Mouse (Mus musculus) forebrain, embryonic 10.5 days (tissue): Measurements from ENCODE around the gene Ptgdr2. TPM values are rescaled to one million over a fixed set of nuclear protein-coding genes. Genes with fewer than 3 reads are reported as not detected.

Experiments
- DNase-seq: peaks from one replicate; pipeline ENCODE4 v3.0.0-alpha.2; 2017; ENCODE audit warnings: low spot score; ENCODE audit errors: extremely low spot score
- H3K27ac ChIP-seq: fragments of 300-500 bp; sonication (generic); 2 replicates; pipeline ENCODE4 v1.5.1; 2016; ENCODE audit warnings: mild to moderate bottlenecking
- H3K27me3 ChIP-seq: fragments of 300-500 bp; sonication (generic); 2 replicates; pipeline ENCODE4 v1.6.1; 2016; ENCODE audit warnings: mild to moderate bottlenecking; ENCODE audit not compliant: poor library complexity, severe bottlenecking
- H3K36me3 ChIP-seq: fragments of 300-500 bp; sonication (generic); replicated peaks from 2 replicates; pipeline ENCODE4 v1.6.1; 2016; ENCODE audit warnings: mild to moderate bottlenecking, moderate library complexity
- H3K4me1 ChIP-seq: fragments of 300-500 bp; sonication (generic); 2 replicates; pipeline ENCODE4 v1.6.1; 2016
- H3K4me3 ChIP-seq: fragments of 300-500 bp; sonication (generic); 2 replicates; pipeline ENCODE4 v1.5.1; 2016; ENCODE audit warnings: mild to moderate bottlenecking, moderate library complexity
- H3K9me3 ChIP-seq: fragments of 300-500 bp; sonication (generic); 2 replicates; pipeline ENCODE4 v1.6.1; 2016; ENCODE audit warnings: mild to moderate bottlenecking, moderate library complexity
- WGBS: fragments of 180-500 bp; shearing (Covaris S2); methylation state at CpG from one replicate; pipeline ENCODE4 v1.1.7; 2016; 5-methylcytosine and 5-hydroxymethylcytosine counted together
- polyA plus RNA-seq: library from polyadenylated mRNA; unstranded; fragments of >200 nt; fragmentation: Nextera tagmentation; extraction: Ambion mirVana; gene quantifications from 2 replicates; pipeline ENCODE4 v1.2.1, GENCODE M21; 2016

Gene Ptgdr2
- 0.06 and 0.09 TPM in 2 replicates for polyA plus RNA-seq

DNA sequence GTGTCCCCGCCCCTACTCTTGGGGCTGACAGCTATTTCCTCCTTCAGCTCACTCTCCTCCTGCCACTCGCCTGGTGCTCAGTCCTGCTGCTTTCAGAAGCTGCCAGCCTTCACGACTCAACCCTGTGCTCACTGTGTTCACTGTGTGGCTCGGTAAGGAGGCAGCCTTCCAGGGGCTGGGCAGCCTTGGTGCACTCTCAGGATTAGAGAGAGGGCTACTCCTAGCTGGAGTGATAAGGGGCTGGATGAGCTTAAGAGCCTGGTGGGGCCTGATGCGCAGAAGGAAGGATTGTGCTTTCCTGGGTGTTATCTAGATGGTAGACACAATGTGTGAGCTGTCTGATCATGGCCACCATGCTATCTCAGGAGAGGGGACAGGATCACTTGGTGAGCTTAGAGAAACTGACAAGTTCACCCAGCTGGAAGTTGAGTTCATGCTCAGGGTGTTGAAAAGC, at the start of gene Ptgdr2:
TSS of gene Ptgdr2 (plus strand) at position 51 of the 454 bp plus-strand sequence.
- Histone ChIP-seq H3K4me3 (no peak within 1 kb of the TSS), H3K27ac (no peak within 1 kb of the TSS), H3K27me3 (peaks cover 26% of the 10 kb centered on the region), H3K9me3 (no peaks in the 10 kb centered on the region; the same call in 1 of the 2 replicates), H3K36me3 (peaks cover 9% of the 10 kb centered on the region), H3K4me1 (peaks cover 30% of the 10 kb centered on the region)
- WGBS, result 60% methylated on average over 5 of the region's 5 CpGs
- no peak for DNase-seq

DNA sequence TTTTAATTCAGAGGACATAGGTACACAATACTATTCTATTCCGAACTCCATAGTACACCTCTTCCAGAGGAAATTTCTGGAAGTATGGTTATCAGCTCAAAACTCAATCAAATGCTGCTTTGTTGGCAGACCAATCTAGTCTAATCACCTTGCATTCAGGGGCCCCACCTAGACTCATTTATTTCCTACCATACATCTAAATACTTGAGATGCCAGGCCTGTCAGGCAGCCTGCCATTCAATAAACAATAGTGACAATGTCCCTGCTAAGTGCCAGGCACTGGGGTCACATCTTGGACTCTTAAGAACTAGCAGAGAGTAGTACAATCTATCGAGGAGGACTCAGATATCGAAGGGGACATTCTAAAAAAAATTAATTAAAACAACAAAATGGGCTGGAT, 44.8 kb upstream of the Ptgdr2 start:
- Histone ChIP-seq H3K36me3 (peaks cover 3% of the 10 kb centered on the region), H3K4me3 (no peak overlapping the region), H3K9me3 (no peaks in the 10 kb centered on the region), H3K27me3 (no peaks in the 10 kb centered on the region), H3K4me1 (peaks cover 15% of the 10 kb centered on the region), H3K27ac (no peak overlapping the region)
- no peak for DNase-seq
- 93% methylated on average over 3 of the region's 3 CpGs for WGBS

DNA sequence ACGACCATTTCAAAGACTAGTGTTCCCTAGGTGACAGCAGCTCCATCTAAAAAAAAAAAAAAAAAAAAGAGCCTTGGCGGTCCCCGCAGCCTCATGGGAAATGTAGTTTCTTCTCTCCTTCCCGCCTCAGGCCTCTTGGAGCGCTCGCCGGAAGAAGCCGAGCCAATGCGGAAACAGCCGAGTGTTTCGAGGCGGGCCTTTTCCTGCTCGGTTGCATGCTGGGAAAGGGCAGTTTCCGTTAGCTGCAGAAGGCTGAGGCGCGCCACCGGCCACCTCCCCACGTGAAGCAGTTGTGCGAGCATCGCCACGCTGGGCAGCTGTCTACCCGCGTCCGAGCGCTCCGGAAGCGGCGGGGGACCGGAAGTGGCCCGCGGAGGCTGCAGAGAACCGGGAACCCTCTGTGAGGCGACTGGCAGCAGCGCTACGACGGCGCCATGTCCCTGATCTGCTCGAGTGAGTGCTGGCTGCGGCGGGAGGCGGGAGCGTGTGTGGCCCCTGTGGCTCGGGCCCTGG, 41.9 kb upstream of the Ptgdr2 start, which contains the start of gene Prpf19:
TSS of gene Prpf19 (plus strand) at position 216 of the 513 bp plus-strand sequence.
- H3K4me3 ChIP-seq, result peak within 1 kb of the TSS; percentile 93
- peaks cover 32% of the 10 kb centered on the region for H3K36me3 ChIP-seq
- H3K27ac ChIP-seq, result peak within 1 kb of the TSS; percentile 95
- H3K9me3 ChIP-seq, result no peaks in the 10 kb centered on the region
- peak; percentile 98 for DNase-seq
- H3K4me1 ChIP-seq, result peaks cover 19% of the 10 kb centered on the region
- under 1% methylated on average over 43 of the region's 43 CpGs for WGBS
- H3K27me3 ChIP-seq, result no peaks in the 10 kb centered on the region

DNA sequence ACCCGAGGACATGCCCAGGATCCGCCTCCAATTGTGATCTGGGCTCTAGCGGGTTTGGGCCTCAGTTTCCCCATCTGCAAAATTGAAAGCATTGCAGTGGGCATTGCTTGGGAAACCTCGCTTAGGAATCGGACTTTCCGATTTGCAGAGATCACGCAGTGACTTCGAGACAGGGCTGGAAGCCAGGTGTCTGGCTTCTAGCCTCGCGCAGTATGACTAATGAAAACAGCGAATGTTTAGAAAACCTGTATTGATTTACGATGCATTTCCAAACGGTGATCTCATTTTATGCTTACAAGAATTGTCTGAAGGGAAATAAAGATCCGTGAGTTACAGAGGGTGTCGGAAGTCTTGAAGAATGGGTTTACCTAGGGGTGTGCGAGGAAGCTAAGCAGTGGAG, 41.3 kb upstream of the Ptgdr2 start:
- Histone ChIP-seq H3K4me1 (peaks cover 19% of the 10 kb centered on the region), H3K27ac (peak overlapping the region; percentile 95), H3K9me3 (no peaks in the 10 kb centered on the region), H3K4me3 (peak overlapping the region; percentile 93), H3K27me3 (no peaks in the 10 kb centered on the region), H3K36me3 (peaks cover 38% of the 10 kb centered on the region)
- WGBS, result 3% methylated on average over 16 of the region's 16 CpGs
- no peak for DNase-seq

DNA sequence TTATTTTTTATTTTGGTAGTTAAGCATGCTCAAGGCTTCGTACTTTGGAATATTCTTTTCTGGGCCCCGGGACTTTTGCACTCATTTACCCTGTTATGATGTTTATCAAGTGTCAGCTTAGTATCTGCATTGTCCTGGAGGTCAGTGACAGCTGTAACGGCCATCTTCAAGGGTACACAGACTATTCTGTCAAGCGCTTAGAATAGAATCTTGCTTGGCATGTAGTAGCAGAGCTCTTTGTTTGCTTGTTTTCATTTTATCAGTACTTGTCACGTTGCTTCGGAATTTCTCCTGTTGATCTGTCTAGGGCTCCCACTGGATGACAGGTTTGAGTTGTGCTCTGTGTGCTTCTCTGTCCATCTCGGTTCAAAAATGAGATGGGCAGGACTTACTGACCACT, 40.1 kb upstream of the Ptgdr2 start:
- peaks cover 50% of the 10 kb centered on the region for H3K36me3 ChIP-seq
- no peaks in the 10 kb centered on the region for H3K9me3 ChIP-seq
- no peak overlapping the region for H3K27ac ChIP-seq
- peak overlapping the region; percentile 93 for H3K4me3 ChIP-seq
- WGBS, result 91% methylated on average over 7 of the region's 7 CpGs
- DNase-seq, result no peak
- H3K4me1 ChIP-seq, result peaks cover 19% of the 10 kb centered on the region
- H3K27me3 ChIP-seq, result no peaks in the 10 kb centered on the region

GRCm38 (mm10) chr19:10897491-10897890, 39.5 kb upstream of the Ptgdr2 start:
- DNase-seq, result no peak
- Histone ChIP-seq H3K4me3 (peak overlapping the region; percentile 93; the same call in 1 of the 2 replicates), H3K9me3 (no peaks in the 10 kb centered on the region), H3K27me3 (no peaks in the 10 kb centered on the region), H3K36me3 (peaks cover 56% of the 10 kb centered on the region), H3K4me1 (peaks cover 19% of the 10 kb centered on the region), H3K27ac (no peak overlapping the region)
- 91% methylated on average over 8 of the region's 8 CpGs for WGBS

GRCm38 (mm10) chr19:10900315-10900714, 36.6 kb upstream of the Ptgdr2 start:
- DNase-seq, result no peak
- H3K36me3 ChIP-seq, result peaks cover 84% of the 10 kb centered on the region
- no peak overlapping the region for H3K27ac ChIP-seq
- H3K27me3 ChIP-seq, result no peaks in the 10 kb centered on the region
- peaks cover 19% of the 10 kb centered on the region for H3K4me1 ChIP-seq
- H3K4me3 ChIP-seq, result no peak overlapping the region
- 87% methylated on average over 6 of the region's 6 CpGs for WGBS
- no peaks in the 10 kb centered on the region for H3K9me3 ChIP-seq

DNA sequence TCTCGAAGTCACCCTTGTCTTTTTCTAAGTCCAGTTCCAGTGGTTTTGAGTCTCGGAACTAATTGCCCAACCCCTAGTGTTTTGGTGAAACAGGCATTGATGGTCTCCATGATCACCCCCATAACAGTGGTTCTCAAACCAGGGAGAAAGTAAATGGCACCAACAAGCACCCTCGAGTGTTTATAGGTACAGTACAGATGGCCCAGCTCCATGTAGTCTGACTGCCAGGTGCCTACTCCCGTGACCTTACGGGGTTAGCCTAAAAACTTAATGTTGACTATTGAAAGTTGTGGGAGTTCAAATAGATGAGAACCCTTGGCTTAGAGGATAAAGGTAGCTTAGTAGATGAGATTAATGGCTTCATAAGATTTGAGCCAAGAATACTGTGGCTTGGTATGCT, 35.9 kb upstream of the Ptgdr2 start:
- DNase-seq, result no peak
- Histone ChIP-seq H3K4me1 (peaks cover 16% of the 10 kb centered on the region), H3K27me3 (no peaks in the 10 kb centered on the region), H3K36me3 (peaks cover 92% of the 10 kb centered on the region), H3K27ac (no peak overlapping the region), H3K4me3 (no peak overlapping the region), H3K9me3 (no peaks in the 10 kb centered on the region)
- WGBS, result 96% methylated on average over 5 of the region's 5 CpGs

GRCm38 (mm10) chr19:10904512-10904911, 32.4 kb upstream of the Ptgdr2 start:
- 93% methylated on average over 5 of the region's 5 CpGs for WGBS
- Histone ChIP-seq H3K27me3 (no peaks in the 10 kb centered on the region), H3K4me3 (no peak overlapping the region), H3K4me1 (no peaks in the 10 kb centered on the region), H3K9me3 (no peaks in the 10 kb centered on the region), H3K36me3 (peaks cover 97% of the 10 kb centered on the region), H3K27ac (no peak overlapping the region)
- no peak for DNase-seq

GRCm38 (mm10) chr19:10904927-10905727, 31.8 kb upstream of the Ptgdr2 start:
- Histone ChIP-seq H3K36me3 (peaks cover 91% of the 10 kb centered on the region), H3K4me1 (no peaks in the 10 kb centered on the region), H3K27me3 (no peaks in the 10 kb centered on the region), H3K27ac (no peak overlapping the region), H3K9me3 (no peaks in the 10 kb centered on the region), H3K4me3 (no peak overlapping the region)
- DNase-seq, result no peak
- WGBS, result 80% methylated on average over 7 of the region's 7 CpGs

GRCm38 (mm10) chr19:10905728-10906000, 31.3 kb upstream of the Ptgdr2 start:
- Histone ChIP-seq H3K27ac (no peak overlapping the region), H3K4me1 (no peaks in the 10 kb centered on the region), H3K4me3 (no peak overlapping the region), H3K27me3 (no peaks in the 10 kb centered on the region), H3K36me3 (peaks cover 86% of the 10 kb centered on the region), H3K9me3 (no peaks in the 10 kb centered on the region)
- no peak for DNase-seq
- WGBS, result 90% methylated on average over 5 of the region's 5 CpGs

DNA sequence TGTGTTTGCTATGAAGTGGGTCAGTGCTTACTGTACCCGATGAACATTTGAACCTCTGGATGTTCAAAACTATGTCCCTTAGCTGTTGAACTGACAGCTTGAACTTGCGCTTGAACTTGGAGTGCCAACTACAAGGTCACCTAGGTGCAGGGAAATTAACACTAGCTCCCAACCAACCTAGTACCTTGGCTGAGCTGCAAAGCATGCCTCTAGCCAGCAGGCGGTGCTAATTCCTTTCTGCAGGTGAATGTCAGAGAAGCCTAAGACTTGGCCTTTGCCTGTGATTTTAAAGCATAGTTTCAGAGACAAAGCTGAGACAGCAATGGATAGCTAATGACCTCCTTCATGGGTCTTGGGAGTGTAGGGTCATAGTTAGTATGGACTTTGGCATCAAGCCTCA, 29.1 kb upstream of the Ptgdr2 start:
- Histone ChIP-seq H3K4me3 (no peak overlapping the region), H3K9me3 (no peaks in the 10 kb centered on the region), H3K36me3 (peaks cover 63% of the 10 kb centered on the region), H3K27me3 (no peaks in the 10 kb centered on the region), H3K4me1 (no peaks in the 10 kb centered on the region), H3K27ac (no peak overlapping the region)
- peak; percentile 50 for DNase-seq
- 61% methylated on average over 3 of the region's 3 CpGs for WGBS

DNA sequence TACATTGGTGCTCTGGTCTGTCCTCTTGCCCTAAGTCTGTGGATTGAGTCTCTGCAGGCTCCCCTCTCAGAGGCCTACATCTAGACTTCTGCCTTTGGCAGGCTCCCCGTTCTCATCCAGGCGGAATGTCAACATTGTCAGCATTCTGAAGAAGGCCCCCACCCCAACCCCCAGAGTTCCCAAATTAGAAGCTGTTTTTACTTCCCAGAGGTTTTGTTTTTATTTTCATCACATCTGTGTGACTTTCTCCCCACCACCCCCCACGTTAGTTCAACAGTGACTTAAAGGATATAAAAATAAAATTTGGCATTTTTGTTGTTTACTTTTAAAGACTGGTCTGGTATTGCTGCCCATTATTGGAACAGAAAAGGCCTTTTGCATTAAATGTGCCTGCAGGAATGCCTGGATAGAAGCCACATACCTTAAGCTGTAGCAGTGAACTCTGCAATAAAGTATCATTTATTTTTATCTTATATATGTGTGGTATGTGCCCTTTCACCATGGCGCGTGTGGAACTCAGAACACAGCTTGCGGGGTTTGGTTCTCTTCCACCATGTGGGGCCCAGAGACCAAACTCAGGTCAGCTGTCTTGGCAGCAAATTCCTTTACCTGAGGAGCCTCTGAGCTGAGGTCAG, 27.8 kb upstream of the Ptgdr2 start:
- Histone ChIP-seq H3K27me3 (no peaks in the 10 kb centered on the region), H3K9me3 (no peaks in the 10 kb centered on the region), H3K27ac (no peak overlapping the region), H3K4me3 (no peak overlapping the region), H3K4me1 (no peaks in the 10 kb centered on the region), H3K36me3 (peaks cover 50% of the 10 kb centered on the region)
- no peak for DNase-seq
- 90% methylated on average over 6 of the region's 6 CpGs for WGBS
